Mouse (Mus musculus): ENCODE data around the gene Evi2b.

The Evi2b gene

DNA sequence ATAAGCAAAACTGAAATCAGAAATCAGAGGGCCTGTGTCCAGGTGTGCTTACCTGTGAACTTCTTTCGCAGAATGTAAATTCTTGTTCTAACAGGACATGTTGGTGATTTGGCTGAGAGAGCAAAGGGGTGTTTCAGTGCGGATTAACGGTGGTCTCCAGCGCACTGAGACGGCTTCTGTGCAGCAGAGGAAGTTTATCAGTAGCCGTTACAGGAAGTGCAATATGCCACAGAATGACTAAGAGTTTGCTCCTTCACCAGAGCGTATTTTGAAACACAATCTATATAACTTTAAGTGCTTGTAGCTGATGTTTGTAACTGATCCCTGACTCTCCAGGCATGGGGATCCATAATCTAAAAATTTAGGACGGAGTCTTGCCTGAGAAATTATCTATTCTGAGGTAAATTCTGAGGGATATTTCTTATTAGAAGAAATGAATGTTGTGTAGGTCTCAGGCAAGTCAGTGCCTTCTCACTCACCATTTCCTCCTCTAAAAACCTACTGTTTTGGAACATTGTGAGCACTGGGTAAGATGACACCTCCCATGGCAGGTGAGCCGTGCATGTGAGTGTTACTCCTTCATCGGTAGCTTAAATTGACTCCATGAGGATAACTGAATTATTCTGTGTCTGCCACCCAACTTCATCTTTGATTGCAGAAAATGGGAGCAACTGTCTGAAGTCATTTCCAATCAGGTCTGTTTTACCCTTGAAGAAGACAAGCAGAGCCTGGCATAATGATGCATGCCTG, at the start of gene Evi2b:
TSS of gene Evi2b (minus strand) at position 203 of the 750 bp plus-strand sequence.
- no peak for DNase-seq (ENCODE audit: low spot score in 2 of 2)

DNA sequence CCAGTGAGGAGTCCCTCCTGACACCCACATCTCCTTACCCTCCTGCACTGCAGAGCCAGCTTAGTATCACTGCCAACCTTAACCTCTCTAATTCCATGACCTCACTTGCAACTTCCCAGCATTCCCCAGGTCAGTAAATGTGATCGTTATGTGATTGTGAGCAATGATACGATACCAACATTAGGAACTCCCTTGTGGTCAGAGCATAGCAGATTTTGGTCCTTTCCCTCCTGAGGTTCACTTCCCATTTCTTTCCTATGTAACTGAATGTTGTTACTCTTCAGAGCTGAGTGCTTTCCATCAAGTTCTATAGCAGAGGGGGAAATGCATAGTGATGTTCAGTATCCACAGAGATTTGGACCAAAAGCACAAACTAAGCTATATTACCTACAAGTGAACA, 46.8 kb upstream of the Evi2b start:
- no peak for DNase-seq (ENCODE audit: low spot score in 2 of 2)

DNA sequence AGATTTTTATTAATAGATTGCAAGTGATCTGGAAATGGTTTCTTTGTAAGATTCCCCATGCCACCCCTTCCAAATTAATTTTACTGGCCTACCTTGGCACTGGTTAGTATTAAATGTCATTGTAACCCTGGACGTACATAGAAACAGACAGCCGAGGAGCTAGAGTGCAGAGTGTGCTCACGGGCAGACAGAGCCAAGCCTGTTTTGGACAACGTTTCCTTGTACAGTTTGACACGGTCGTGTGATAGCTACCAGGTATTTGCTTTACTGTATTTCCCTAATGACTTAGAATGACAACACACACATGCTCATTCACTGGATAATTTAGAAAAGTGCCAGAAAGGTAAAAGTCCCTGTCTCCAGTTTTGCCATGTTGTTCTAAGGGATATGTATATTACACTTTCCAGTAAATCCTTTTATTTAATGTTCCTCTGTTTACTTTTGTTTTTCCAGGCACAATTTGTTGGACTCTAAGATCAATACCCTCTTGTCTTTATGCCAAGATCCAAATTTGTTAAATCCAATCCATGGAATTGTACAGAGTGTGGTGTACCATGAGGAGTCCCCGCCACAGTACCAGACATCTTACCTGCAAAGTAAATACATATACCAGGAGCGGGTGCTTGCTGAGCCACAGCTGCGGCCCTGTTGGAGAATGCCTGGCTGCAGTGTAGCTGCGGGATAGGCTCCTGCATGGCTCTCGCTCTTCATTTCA, 44.8 kb upstream of the Evi2b start:
- DNase-seq (ENCODE audit: low spot score in 2 of 2) = no peak

DNA sequence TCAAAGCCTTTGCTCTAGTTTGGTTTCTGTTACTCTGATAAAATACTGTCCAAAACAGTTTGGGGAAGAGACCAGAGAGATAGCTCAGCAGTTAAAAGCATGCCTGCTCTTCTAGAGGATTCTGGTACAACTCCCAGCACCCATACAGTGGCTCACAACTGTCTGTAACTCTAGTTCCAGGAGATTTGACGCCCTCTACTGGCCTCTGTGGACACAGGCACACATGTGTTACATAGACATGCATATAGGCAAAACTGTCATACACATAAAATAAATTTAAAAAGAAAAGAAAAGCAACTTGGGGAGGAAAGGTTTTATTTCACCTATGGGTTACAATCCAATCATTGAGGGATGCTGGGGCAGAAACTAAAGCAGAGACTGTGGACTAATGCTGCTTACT, 43.4 kb upstream of the Evi2b start:
- no peak for DNase-seq (ENCODE audit: low spot score in 2 of 2)

DNA sequence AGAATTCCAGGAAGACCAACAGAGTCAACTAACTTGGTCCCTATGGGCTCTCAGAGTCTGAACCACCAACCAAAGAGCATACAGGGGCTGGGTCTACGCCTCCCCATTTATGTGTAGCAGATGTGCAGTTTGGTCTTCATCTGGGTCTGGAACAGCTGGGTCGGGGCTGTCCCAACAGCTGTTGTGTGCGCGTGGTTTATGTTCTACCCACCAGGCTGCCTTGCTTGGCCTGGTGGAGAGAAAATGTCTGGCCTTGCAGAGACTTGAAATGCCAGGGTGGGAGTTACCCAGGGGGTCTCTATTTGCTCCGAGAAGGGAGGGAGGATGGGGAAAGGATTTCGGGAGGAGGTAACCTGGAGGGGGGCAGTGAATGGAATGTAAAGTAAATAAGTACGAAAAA, 39.9 kb upstream of the Evi2b start:
- no peak for DNase-seq (ENCODE audit: low spot score in 2 of 2)

DNA sequence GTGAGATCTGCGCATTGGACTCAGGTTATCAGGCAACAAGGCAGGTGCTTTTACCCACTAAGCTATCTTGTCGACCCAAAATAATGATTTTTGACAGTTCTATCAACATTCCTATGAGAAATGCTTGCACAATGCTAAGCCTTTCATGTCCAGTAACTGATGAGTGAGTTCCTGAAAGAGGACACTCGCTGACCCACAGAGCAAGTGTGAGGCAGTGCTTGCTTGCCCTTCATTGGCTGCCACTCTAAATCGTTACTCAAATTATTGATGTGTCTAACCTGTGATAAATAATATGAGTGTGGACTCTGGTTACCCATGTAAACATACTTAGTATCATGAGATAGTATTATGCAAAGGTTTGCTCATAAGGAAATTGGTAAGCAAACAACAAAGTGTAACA, 37.0 kb upstream of the Evi2b start:
- DNase-seq (ENCODE audit: low spot score in 2 of 2) = no peak

DNA sequence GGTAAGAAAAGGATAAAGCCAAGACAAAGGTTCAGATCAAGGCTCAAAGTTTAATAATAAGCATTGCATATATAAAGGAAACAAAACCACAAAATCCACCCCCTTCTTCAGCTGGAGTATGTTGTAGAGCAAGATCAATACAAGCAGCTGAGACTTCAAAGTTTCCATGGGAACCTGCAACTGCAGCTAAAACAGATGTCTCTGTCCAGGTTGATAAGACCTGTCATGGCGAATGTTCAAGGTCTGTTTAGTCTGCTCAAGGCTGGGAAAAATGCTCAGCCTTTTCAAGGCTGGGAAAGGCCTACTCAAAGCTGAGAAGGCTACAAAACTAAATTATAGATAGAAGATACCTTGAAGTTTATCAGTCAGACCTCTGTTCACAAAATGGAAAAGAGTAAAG, 29.1 kb upstream of the Evi2b start:
- no peak for DNase-seq (ENCODE audit: low spot score in 2 of 2)

DNA sequence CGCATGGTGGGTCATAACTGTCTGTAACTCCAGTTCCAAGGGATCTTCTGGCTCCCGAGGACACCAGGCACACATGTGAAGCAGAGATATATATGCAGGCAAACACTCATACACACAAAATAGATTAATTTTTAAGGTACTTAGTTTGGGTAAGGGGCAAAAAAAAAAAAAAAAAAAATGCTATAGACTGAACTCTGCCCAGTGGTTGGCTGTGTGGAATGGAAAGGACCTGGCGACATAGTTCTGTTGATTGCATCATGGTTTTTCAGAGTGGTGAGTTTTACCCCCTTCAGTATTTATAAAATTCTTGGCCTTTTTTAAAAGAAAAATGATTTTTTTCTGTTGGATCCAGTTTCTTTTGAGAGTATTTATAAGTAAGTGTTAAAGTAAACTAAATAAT, 12.7 kb upstream of the Evi2b start:
- DNase-seq (ENCODE audit: low spot score in 2 of 2) = no peak

DNA sequence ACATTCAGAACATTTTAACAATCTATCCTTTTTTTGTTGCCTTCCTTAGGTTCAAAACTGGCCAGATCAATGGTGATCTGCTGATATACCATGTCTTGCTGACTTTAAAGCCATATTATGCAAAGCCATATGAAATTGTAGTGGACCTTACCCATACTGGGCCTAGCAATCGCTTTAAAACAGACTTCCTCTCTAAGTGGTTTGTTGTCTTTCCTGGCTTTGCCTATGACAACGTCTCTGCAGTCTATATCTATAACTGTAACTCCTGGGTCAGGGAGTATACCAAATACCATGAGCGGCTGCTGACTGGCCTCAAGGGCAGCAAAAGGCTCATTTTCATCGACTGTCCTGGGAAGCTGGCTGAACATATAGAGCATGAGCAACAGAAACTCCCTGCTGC, 12.0 kb upstream of the Evi2b start:
- no peak for DNase-seq (ENCODE audit: low spot score in 2 of 2)

DNA sequence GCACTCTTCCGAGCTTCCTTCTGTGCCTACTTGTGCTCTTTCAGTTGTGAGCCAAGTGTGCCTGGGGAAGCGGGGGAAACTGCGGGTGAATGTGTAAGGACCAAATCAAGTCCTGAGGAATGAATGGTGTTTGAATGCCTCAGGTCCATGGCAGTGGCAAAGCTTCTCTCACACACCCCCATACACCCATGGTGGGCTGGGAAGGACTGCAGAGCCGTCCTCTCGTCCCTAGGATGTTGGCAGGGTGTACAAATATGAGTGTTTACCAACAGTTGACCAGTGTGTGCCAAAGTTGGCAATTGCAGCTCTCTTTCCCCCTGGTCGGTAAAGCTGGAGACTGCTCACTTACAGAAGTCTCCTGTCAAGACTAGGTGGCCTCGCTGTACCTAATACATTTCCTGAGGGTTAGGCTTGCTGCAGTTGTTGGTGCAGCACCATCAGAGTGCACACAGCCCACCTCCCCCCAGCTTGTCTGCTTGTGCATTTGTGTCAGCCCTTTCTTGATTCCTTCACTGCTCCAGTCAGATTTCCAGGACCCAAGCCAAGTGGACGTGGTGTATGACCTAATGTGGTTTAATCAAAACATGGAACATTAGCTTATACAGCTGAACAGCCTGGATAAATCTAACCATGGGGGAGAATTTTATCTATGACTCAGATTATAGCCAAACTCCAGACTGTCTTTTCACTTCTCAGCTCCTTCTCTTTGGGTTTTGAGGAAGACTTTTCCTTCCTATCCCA, 10.6 kb upstream of the Evi2b start:
- DNase-seq (ENCODE audit: low spot score in 2 of 2) = peak in 1 of 2 experiments; percentile 15

DNA sequence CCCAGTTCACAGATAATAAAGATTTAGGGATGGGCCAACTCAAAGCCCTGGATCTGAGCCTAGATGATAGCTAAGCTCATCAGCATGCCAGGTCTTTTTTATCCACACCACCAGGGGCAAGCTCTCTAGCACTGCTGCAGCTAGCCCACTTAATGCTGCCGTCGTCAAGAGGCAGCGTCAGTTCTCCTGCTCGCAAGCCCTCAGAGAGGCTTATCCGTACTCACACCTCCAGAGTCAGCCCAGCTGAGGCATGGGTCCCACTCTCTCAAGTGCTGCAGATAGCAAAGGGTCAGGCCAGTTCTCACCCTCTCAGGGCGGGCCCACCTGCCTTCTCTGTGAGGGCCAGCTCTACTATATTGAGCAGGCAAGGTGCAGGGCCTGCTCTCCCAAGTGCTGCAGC, 9.7 kb upstream of the Evi2b start:
- no peak for DNase-seq (ENCODE audit: low spot score in 2 of 2)

DNA sequence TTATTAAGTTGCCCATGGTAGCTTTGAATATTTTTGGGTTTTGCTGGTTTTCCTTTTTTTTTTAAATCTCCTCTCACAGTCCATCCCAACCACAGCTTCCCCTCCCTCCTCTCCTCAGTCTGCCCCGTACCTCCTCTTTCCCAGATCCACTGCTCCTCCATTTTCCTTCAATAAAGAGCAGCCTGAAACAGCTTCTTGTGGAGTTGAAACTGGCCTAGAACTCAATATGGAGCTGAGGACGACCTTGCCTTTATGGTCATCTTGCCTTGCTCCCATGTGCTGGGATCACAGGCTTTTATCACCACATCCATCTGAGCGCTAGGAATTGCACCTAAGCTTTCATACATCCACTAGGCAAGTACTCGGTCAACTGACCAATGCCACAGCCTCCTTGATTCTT, 7.9 kb upstream of the Evi2b start:
- DNase-seq (ENCODE audit: low spot score in 2 of 2) = no peak

DNA sequence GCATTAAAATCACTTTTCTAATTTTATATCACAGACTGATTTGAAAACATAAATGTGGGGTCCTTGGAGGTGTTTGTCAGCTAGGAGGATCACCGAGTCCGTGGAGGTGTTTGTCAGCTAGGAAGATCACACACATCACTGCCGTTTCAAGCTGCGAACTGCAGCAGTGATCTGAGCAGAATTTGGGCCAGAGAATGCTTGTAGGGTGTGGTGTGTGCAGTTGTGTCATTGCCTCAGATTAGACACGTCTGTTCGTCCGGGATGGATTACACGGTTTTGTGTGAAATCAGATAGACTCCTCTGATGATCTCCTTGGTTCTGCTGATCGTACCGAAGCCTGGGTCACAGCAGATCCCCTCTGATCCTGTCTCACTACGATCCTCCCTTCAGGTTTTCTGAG, 7.2 kb upstream of the Evi2b start:
- DNase-seq (ENCODE audit: low spot score in 2 of 2) = no peak

DNA sequence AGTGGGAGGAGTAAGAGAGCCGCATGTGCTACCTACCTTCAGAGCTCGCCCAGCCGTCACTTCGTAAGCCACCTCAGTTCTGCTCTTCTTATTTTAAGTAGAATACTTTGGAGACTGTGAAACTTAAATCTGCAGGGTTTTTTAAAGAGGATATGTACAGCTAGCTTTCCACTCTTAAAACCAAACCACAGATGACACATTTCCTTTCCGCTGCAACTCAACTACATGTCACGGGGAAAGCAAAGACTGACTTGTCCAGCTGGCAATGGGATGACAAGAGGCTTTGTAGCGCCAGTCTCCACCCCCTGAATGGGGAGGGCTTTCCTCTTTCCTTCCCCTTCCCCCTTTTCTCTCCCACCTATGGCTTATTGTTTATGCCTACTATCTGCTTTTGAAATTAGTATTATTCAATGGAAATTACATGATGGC, 6.8 kb upstream of the Evi2b start, which contains the start of the genes Evi2 and Evi2a:
TSS of gene Evi2 (minus strand) at position 257 of the 429 bp plus-strand sequence.
TSS of gene Evi2a (minus strand) at position 277 of the 429 bp plus-strand sequence.
- DNase-seq (ENCODE audit: low spot score in 2 of 2) = no peak

DNA sequence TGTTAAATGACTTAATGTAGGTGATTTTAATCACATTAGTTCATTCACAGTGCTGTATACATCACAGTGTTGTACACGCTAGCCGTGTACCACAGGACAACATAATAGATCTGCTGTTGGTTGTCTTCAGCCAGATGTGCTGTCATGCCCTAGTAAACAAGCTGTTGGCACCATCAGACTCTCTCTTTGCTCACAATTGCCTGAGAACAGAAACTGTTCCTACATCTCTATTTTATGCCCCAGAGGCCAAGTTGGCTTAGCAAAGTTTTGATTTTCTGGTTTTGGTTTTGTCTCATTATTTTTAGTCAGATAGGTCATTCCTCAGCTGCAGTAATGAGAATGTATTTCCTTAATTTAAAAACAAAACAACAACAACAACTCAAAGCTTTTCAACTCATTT, 6.2 kb upstream of the Evi2b start:
- no peak for DNase-seq (ENCODE audit: low spot score in 2 of 2)

DNA sequence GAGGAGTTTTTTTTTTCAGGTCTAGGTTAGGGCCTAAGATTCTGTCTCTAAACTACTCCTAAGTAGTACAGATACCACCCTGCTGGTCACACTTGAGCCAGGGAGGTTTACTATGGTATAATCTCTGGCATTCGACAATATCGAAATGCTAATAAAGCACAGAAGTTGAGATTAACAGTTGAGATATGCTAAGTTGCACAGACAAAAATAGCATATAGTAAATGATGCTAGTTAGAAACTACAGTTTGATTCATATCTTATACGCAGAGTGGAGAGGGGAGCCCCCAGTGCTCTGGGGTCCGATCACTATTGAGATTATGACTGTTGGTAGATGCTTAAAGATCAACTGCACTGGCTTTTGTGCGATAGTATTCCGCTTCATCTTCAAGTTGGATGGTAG, 5.7 kb upstream of the Evi2b start:
- no peak for DNase-seq (ENCODE audit: low spot score in 2 of 2)

DNA sequence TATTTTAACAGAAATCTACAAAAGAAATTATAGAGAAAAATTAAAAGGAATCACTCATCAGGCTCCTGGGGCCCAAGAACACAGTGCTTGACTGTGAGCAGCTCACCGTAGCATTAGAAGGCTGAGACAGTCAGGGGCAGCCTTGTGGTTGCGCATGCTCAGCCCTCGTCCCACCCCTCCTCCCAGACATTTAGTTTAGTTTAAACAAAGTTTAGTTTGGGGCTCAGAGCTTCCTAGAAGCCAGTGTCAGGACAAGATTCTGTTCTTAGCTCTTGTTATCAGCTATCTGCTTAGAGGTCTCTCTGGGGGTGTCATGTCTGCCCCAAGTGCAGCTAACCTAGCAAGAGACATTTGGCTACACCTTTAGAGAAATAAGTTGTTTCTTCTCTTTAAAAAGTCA, 5.0 kb upstream of the Evi2b start:
- DNase-seq (ENCODE audit: low spot score in 2 of 2) = no peak

DNA sequence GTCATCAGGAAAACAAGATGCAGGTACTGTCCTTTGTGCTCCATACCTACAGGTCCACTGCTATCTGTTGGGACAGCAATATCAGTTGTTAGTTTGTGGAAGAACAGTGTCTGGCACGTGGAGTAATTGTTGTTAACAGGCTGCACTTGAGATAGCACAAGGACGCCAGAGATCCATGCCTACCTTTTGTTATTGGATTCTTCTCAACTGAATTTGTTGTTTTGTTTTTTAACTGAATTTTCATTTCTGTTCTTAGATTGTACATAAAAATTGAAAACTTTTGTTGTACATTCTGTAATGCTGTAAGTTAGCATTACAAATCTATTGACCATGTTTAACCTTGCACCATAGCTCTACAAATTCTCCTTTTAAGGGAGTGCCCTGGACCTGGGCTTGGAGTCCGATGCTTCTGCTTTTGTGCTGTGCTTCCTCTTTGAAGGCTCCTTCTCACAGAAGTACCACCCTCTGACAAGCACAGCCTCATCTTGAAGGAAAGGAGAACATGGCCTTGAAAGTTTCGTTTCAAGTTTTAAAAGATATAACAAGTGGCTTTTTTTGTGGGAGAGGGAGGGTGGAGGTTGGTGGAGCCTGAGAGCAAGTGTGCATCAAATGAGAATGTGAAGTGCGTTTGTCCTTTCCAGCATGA, 4.3 kb upstream of the Evi2b start:
- DNase-seq (ENCODE audit: low spot score in 2 of 2) = no peak

DNA sequence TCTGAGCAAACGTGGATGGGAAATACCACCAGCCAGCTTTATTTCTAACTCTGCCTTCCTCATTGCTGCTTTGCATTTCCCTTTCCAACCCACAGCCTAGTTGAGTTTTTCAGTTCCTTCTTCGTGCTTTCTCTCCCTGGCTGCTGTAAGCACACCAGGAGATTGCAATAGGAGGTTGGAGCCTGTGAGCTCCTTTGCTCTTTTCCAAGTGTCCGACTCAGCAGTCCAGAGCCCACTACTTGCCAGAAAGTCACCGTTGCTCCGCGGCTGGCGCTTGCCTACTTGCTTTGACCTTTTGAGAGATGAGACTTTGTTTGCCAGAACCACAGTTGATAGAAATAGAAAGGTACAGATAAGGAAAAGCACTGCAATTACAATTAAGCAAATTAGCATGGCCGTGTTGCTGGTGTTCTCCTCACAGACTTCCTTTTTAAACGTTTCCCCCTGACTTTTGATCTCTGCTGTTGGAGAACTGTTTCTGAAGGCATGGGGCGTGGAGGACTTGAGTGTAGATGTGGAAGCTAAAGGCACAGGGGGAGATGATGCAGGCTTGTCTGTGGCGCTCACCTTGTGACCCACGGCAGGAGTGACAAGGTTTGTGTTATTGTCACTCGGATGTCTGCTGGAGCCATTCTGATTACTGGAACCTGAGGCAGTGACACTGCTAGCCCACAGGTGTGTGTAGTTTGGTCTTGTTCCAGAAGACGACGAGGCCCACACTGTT, 3.6 kb upstream of the Evi2b start:
- no peak for DNase-seq (ENCODE audit: low spot score in 2 of 2)

DNA sequence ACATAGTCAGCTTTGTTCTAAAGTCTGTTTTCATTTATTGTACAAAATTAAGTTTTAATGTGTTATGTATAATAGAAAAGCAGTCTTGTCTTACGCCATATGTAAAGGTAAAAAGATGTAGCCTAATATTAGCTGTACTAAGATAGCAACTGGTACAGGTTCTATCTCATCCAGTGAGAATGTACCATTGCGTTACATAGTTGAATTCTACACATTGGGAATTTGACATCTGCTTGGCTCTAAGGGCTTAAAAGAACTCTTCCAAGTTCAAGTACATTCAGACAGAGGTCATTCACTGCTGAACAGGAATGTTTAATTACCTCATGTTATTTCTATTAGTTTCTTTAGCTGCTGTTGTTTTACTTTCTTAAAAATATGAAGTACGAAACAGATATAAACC, 3.0 kb upstream of the Evi2b start:
- no peak for DNase-seq (ENCODE audit: low spot score in 2 of 2)

DNA sequence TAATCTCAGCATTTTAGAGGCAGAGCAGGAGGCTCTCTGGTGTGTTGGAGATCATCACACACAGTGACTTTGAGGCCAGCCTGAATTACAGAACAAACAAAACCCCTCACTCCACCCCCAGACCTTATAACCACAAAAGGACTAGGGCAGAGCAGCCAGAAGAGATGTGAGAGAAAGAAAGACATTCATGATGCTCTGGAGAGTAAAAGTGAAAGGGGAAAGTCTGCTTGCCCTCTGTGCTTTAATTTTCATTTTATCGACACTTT, 681 bp upstream of the Evi2b start:
- no peak for DNase-seq (ENCODE audit: low spot score in 2 of 2)

DNA sequence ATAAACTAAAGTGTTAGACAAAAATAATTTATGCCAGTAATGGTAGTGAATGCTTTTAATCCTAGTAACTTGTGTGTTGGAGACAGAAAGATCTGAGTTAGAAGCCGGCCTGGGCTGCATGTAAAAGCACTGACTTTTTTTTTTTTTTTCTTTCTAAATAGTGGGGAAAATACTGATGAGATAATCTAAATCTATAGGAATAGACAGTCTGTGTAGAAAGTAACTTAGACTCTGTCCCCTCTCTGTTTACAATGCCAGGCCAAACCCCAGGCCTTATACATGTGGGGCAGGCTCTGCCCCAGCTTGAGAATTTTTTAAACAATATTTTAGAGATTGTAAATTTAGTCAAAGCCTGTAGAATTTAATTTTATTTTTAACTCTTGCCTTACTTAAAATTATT, 618 bp downstream of the Evi2b start:
- DNase-seq (ENCODE audit: low spot score in 2 of 2) = no peak

Data from cerebellum, postnatal 4 days (tissue).